Mouse (Mus musculus) stomach, postnatal 0 days (tissue): Measurements from ENCODE around the gene Nudt1.

Source experiments
- CTCF ChIP-seq: IDR thresholded peaks from 2 replicates; pipeline ENCODE4 v1.5.1; 2016; ENCODE audit warnings: antibody characterized with exemption, low read depth, mild to moderate bottlenecking, moderate library complexity
- EP300 ChIP-seq: optimal IDR thresholded peaks from 2 replicates; pipeline ENCODE3; 2016; ENCODE audit warnings: antibody characterized with exemption

- no peak for TF ChIP-seq CTCF
- TF ChIP-seq EP300: no peak
Observed at GRCm38 (mm10) chr5:140282900-140283299, 38.6 kb upstream of the Nudt1 start.
